Mouse (Mus musculus) G1E-ER4 (cell line): ENCODE data around the gene Agpat3. TPM values are rescaled to one million over a fixed set of nuclear protein-coding genes. Genes with fewer than 3 reads are reported as not detected.

Experiments used
- GATA1 ChIP-seq: IDR thresholded peaks from one replicate; pipeline ENCODE4 v1.8.0; 2012; ENCODE audit warnings: low read length, inconsistent platforms
- polyA plus RNA-seq: library from polyadenylated mRNA; stranded (reverse); fragments of >175 nt; gene quantifications from 2 replicates; pipeline ENCODE4 v1.2.3, GENCODE M21; 2012

Agpat3 gene
- polyA plus RNA-seq, 1 experiment: 36.2 TPM

GRCm38 (mm10) chr10:78293576-78293975 is 58.7 kb downstream of the Agpat3 start:
- no peak for TF ChIP-seq GATA1

GRCm38 (mm10) chr10:78292381-78292780 is 59.9 kb downstream of the Agpat3 start:
- TF ChIP-seq GATA1: no peak

- TF ChIP-seq GATA1: no peak
These were observed 61.4 kb downstream of the Agpat3 start for GRCm38 (mm10) chr10:78290730-78291535.

- no peak for TF ChIP-seq GATA1
These were observed 63.4 kb downstream of the Agpat3 start for GRCm38 (mm10) chr10:78288896-78289295.

- TF ChIP-seq GATA1: no peak
These were observed 64.2 kb downstream of the Agpat3 start for GRCm38 (mm10) chr10:78288135-78288534.

- no peak for TF ChIP-seq GATA1
These were observed 64.7 kb downstream of the Agpat3 start for GRCm38 (mm10) chr10:78287465-78288132.

- TF ChIP-seq GATA1: no peak
These were observed 66.3 kb downstream of the Agpat3 start for GRCm38 (mm10) chr10:78285959-78286358.

- TF ChIP-seq GATA1: no peak
These were observed 66.9 kb downstream of the Agpat3 start for GRCm38 (mm10) chr10:78285409-78285808.

GRCm38 (mm10) chr10:78284812-78285211 is 67.5 kb downstream of the Agpat3 start:
- TF ChIP-seq GATA1: no peak

GRCm38 (mm10) chr10:78282411-78282810 is 69.9 kb downstream of the Agpat3 start:
- no peak for TF ChIP-seq GATA1

GRCm38 (mm10) chr10:78280486-78280885 is 71.8 kb downstream of the Agpat3 start:
- TF ChIP-seq GATA1: no peak

- no peak for TF ChIP-seq GATA1
These were observed 73.1 kb downstream of the Agpat3 start for GRCm38 (mm10) chr10:78279210-78279609.

- no peak for TF ChIP-seq GATA1
These were observed 74.5 kb downstream of the Agpat3 start for GRCm38 (mm10) chr10:78277835-78278234.

- TF ChIP-seq GATA1: no peak
These were observed 76.0 kb downstream of the Agpat3 start for GRCm38 (mm10) chr10:78276242-78276641.

- no peak for TF ChIP-seq GATA1
These were observed 79.4 kb downstream of the Agpat3 start for GRCm38 (mm10) chr10:78272932-78273331.

- TF ChIP-seq GATA1: no peak
These were observed 86.4 kb downstream of the Agpat3 start for GRCm38 (mm10) chr10:78265881-78266280.

- no peak for TF ChIP-seq GATA1
These were observed 87.6 kb downstream of the Agpat3 start for GRCm38 (mm10) chr10:78264735-78265134.
